Mouse (Mus musculus) embryonic facial prominence, embryonic 14.5 days (tissue): ENCODE measurements at regions not wholly inside any gene's neighbourhood (a gene's known extent, or its start where the extent isn't known, plus 50 kb on each side); places are given as distances from the start of the nearest gene placed in this dataset.

Experiments used
- ATAC-seq: fragments of 200-750 bp; cut with Nextera tagmentation; 2 replicates; pipeline ENCODE4 v1.8.0; 2017; ENCODE audit warnings: low read depth, moderate number of reproducible peaks, moderate TSS enrichment
- DNase-seq: peaks from one replicate; pipeline ENCODE4 v3.0.0-alpha.2; 2015; ENCODE audit warnings: low spot score
- H3K27ac ChIP-seq: fragments of 300-500 bp; sonication (generic); replicated peaks from 2 replicates; pipeline ENCODE4 v1.5.1; 2014; ENCODE audit warnings: low read depth, mild to moderate bottlenecking, low read length, moderate library complexity
- H3K27me3 ChIP-seq: fragments of 300-500 bp; sonication (generic); replicated peaks from 2 replicates; pipeline ENCODE4 v1.6.1; 2014; ENCODE audit warnings: low read length; ENCODE audit not compliant: control insufficient read depth, insufficient read depth
- H3K36me3 ChIP-seq: fragments of 300-500 bp; sonication (generic); 2 replicates; pipeline ENCODE4 v1.6.1; 2014; ENCODE audit warnings: low read length, mixed read lengths; ENCODE audit not compliant: control insufficient read depth, insufficient read depth
- H3K4me1 ChIP-seq: fragments of 300-500 bp; sonication (generic); 2 replicates; pipeline ENCODE4 v1.6.1; 2014; ENCODE audit warnings: antibody characterized with exemption, low read length; ENCODE audit not compliant: control insufficient read depth, insufficient read depth
- H3K4me2 ChIP-seq: fragments of 300-500 bp; sonication (generic); 2 replicates; pipeline ENCODE4 v1.6.1; 2014; ENCODE audit warnings: low read depth, mild to moderate bottlenecking, low read length, moderate library complexity, mixed read lengths
- H3K4me3 ChIP-seq: fragments of 300-500 bp; sonication (generic); 2 replicates; pipeline ENCODE4 v1.5.1; 2014; ENCODE audit warnings: low read depth, mild to moderate bottlenecking, low read length
- H3K9ac ChIP-seq: fragments of 300-500 bp; sonication (generic); 2 replicates; pipeline ENCODE4 v1.6.1; 2014; ENCODE audit warnings: low read depth, mild to moderate bottlenecking, low read length, moderate library complexity, mixed read lengths
- H3K9me3 ChIP-seq: fragments of 300-500 bp; sonication (generic); 2 replicates; pipeline ENCODE4 v1.6.1; 2016; ENCODE audit warnings: low read length; ENCODE audit not compliant: control insufficient read depth
- WGBS: fragments of 180-500 bp; shearing (Covaris S2); extraction: QIAGEN DNeasy Blood & Tissue Kit; methylation state at CpG from one replicate; pipeline ENCODE4 v1.1.7; 2014; 5-methylcytosine and 5-hydroxymethylcytosine counted together

- peaks cover 79% of the 10 kb centered on the region for H3K9me3 ChIP-seq
- H3K4me2 ChIP-seq: no peak overlapping the region
- H3K36me3 ChIP-seq: peaks cover 10% of the 10 kb centered on the region; the same call in 1 of the 2 replicates
- no peak for DNase-seq
- H3K27me3 ChIP-seq: no peaks in the 10 kb centered on the region; the same call in 1 of the 2 replicates
- H3K9ac ChIP-seq: no peak overlapping the region
- no peak overlapping the region for H3K4me3 ChIP-seq
- no peak overlapping the region for H3K27ac ChIP-seq
- no peaks in the 10 kb centered on the region for H3K4me1 ChIP-seq
- ATAC-seq: no peak
- WGBS: 67% methylated on average over 8 of the region's 8 CpGs
Measured at GRCm38 (mm10) chr12:20230893-20231235, 276.6 kb downstream of the Gm21863 start.

DNA sequence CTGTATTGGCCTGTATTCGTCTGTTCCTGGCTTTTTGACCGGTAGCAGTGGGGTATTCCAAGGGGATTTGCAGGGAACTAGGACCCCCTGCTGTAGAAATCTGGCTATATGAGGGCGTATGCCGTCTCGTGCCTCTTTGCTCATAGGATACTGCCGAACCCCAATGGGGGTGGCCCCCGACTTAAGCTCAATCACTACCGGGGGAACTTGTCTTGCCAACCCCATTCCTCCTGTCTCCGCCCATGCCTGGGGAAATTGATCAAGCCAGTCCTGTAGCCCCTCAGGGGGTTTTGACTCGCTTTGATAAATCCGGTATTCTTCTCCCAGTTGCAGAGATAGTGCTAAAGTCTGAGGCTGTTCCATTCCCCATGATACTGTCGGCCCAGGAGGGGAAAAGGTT is 277.2 kb downstream of the Gm21863 start:
- no peak for ATAC-seq
- Histone ChIP-seq H3K27me3 (no peaks in the 10 kb centered on the region; the same call in 1 of the 2 replicates), H3K9me3 (peaks cover 78% of the 10 kb centered on the region), H3K4me2 (no peak overlapping the region), H3K36me3 (peaks cover 10% of the 10 kb centered on the region; the same call in 1 of the 2 replicates), H3K4me3 (no peak overlapping the region), H3K9ac (no peak overlapping the region), H3K27ac (no peak overlapping the region), H3K4me1 (no peaks in the 10 kb centered on the region)
- 73% methylated on average over 12 of the region's 12 CpGs for WGBS
- DNase-seq: peak; percentile 8

DNA sequence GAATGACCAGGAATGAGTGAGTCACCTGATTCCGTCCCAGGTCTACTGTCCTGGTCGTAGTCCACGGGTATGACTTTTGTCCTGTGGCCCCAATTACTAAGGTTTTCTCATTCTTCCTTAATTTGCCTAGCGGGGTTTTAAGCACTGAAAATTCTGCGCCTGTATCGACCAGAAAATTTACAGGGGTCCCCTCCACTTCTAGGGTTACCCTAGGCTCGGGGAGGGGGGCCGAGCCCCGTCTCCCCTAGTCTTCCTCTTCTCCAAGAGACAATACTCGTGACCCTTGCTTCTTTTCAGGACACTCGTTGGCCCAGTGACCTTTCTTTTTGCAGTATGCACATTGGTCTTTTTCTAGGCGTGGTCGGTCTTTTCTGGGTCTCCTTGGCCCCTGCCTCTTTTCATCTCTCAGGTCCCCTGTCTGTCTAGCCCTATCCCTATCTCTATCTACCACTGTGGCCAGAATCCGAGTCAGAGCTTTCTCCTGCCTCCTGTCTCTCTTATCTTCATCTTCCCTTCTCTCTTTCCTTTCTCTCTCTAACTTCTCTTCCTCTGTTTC is 277.8 kb downstream of the Gm21863 start:
- H3K9ac ChIP-seq: no peak overlapping the region
- WGBS: 70% methylated on average over 14 of the region's 14 CpGs
- no peak overlapping the region for H3K4me2 ChIP-seq
- peaks cover 10% of the 10 kb centered on the region; the same call in 1 of the 2 replicates for H3K36me3 ChIP-seq
- peaks cover 72% of the 10 kb centered on the region for H3K9me3 ChIP-seq
- DNase-seq (peak; percentile 2), ATAC-seq (no peak)
- no peaks in the 10 kb centered on the region; the same call in 1 of the 2 replicates for H3K27me3 ChIP-seq
- H3K27ac ChIP-seq: no peak overlapping the region
- H3K4me3 ChIP-seq: no peak overlapping the region
- no peaks in the 10 kb centered on the region for H3K4me1 ChIP-seq

GRCm38 (mm10) chr12:20232746-20233453 is 278.6 kb downstream of the Gm21863 start:
- peaks cover 10% of the 10 kb centered on the region; the same call in 1 of the 2 replicates for H3K36me3 ChIP-seq
- DNase-seq: peak; percentile 10
- no peaks in the 10 kb centered on the region; the same call in 1 of the 2 replicates for H3K27me3 ChIP-seq
- peak; percentile 34; the same call in 1 of the 2 replicates for ATAC-seq
- H3K27ac ChIP-seq: no peak overlapping the region
- no peak overlapping the region for H3K4me2 ChIP-seq
- no peaks in the 10 kb centered on the region for H3K4me1 ChIP-seq
- H3K4me3 ChIP-seq: no peak overlapping the region
- H3K9ac ChIP-seq: no peak overlapping the region
- 70% methylated on average over 32 of the region's 32 CpGs for WGBS
- peaks cover 64% of the 10 kb centered on the region for H3K9me3 ChIP-seq

DNA sequence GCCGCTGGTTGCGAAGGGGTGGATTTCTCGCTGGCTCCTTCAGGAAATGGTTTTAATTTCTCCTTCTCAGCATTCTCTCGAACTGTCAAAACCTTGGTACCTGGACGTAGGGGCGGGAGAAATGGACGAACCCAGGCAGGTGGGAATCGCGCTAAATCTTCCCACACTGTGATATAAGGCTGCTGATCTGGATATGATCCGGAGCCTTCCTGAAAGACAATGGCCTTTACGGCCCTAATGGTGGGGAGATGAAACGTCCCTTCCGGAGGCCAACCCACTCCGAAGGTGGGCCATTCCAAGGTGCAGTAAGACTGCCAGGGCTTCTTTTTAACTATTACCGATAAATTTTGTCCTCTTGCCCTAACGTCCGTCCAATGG is 279.1 kb downstream of the Gm21863 start:
- Histone ChIP-seq H3K27me3 (no peaks in the 10 kb centered on the region; the same call in 1 of the 2 replicates), H3K27ac (no peak overlapping the region), H3K9me3 (peaks cover 59% of the 10 kb centered on the region), H3K4me1 (no peaks in the 10 kb centered on the region), H3K4me2 (no peak overlapping the region), H3K36me3 (peaks cover 10% of the 10 kb centered on the region; the same call in 1 of the 2 replicates), H3K4me3 (no peak overlapping the region), H3K9ac (no peak overlapping the region)
- WGBS: 72% methylated on average over 17 of the region's 17 CpGs
- DNase-seq (peak; percentile 2), ATAC-seq (peak; percentile 27; the same call in 1 of the 2 replicates)

DNA sequence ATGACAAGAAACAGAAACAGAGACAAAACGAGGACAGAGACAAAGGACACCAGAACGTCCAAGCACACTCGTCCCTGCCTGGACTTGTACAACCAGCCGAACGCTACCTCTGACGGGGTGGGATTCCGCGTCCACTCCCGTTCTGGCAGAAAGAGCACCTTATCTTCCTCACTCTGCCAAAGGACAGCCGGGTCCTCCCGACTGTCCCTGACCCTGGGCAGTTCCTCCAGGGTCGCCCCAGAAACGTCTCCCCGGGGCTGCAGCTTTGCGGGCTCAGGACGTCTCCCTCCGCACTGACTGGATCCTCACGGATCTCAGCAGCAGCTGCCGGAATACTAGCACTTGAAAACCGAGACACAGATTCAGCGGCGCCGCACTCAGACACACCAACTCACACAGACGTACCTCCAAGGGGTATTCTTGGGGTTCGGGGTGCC is 279.6 kb downstream of the Gm21863 start:
- peaks cover 10% of the 10 kb centered on the region; the same call in 1 of the 2 replicates for H3K36me3 ChIP-seq
- H3K27ac ChIP-seq: no peak overlapping the region
- H3K4me1 ChIP-seq: no peaks in the 10 kb centered on the region
- no peak overlapping the region for H3K4me2 ChIP-seq
- ATAC-seq (peak; percentile 39; the same call in 1 of the 2 replicates), DNase-seq (peak; percentile 2)
- no peak overlapping the region for H3K9ac ChIP-seq
- WGBS: 77% methylated on average over 25 of the region's 25 CpGs
- no peaks in the 10 kb centered on the region; the same call in 1 of the 2 replicates for H3K27me3 ChIP-seq
- no peak overlapping the region for H3K4me3 ChIP-seq
- peaks cover 54% of the 10 kb centered on the region for H3K9me3 ChIP-seq
